Mouse (Mus musculus) ES-E14 (cell line): ENCODE results near the gene Dpyd. TPM values are rescaled to one million over a fixed set of nuclear protein-coding genes. Genes with fewer than 3 reads are reported as not detected.

Experiments used
- DNase-seq: peaks from one replicate; pipeline ENCODE4 v3.0.0-alpha.2; 2013; ENCODE audit warnings: low read depth, low spot score
- H3K27ac ChIP-seq: 2 replicates; pipeline ENCODE4 v1.5.1; 2012; ENCODE audit warnings: low read depth, mild to moderate bottlenecking, low read length, moderate library complexity, mixed read lengths; ENCODE audit not compliant: poor library complexity, insufficient read depth, severe bottlenecking
- H3K36me3 ChIP-seq: 2 replicates; pipeline ENCODE4 v1.6.1; 2012; ENCODE audit warnings: mild to moderate bottlenecking, low read length, moderate library complexity, mixed read lengths; ENCODE audit not compliant: control insufficient read depth, poor library complexity, insufficient read depth, severe bottlenecking
- H3K4me1 ChIP-seq, 2 experiments: fragments of 150-350 bp in 1 of 2; sonication (generic) in 1 of 2; 2 replicates each; pipeline ENCODE4 v1.6.1; 2012; ENCODE audit warnings: low read length in 2 of 2, mild to moderate bottlenecking in 1 of 2, mixed read lengths in 1 of 2; ENCODE audit not compliant: control insufficient read depth in 2 of 2, insufficient read depth in 2 of 2, poor library complexity in 1 of 2
- H3K4me3 ChIP-seq, 2 experiments: fragments of 150-350 bp in 1 of 2; sonication (generic) in 1 of 2; 2 replicates each; pipeline ENCODE4 v1.5.1; 2012; ENCODE audit warnings: low read length in 2 of 2, low read depth in 1 of 2, mild to moderate bottlenecking in 1 of 2, mixed read lengths in 1 of 2; ENCODE audit not compliant: insufficient read depth in 1 of 2, poor library complexity in 1 of 2, severe bottlenecking in 1 of 2
- H3K9ac ChIP-seq: 2 replicates; pipeline ENCODE4 v1.6.1; 2012; ENCODE audit warnings: low read depth, mild to moderate bottlenecking, low read length, mixed read lengths; ENCODE audit not compliant: poor library complexity, insufficient read depth, severe bottlenecking
- H3K9me3 ChIP-seq: fragments of 150-350 bp; sonication (generic); 2 replicates; pipeline ENCODE4 v1.6.1; 2012; ENCODE audit warnings: low read depth, mild to moderate bottlenecking, low read length; ENCODE audit not compliant: control insufficient read depth, insufficient read depth
- CHD2 ChIP-seq: IDR thresholded peaks from 2 replicates; pipeline ENCODE4 v1.6.1; 2014; ENCODE audit warnings: mild to moderate bottlenecking, low read depth, low read length, inconsistent platforms
- HCFC1 ChIP-seq: IDR thresholded peaks from 2 replicates; pipeline ENCODE4 v1.6.1; 2012; ENCODE audit warnings: low read length, inconsistent platforms, borderline replicate concordance; ENCODE audit not compliant: insufficient read depth
- MAFK ChIP-seq: IDR thresholded peaks from 2 replicates; pipeline ENCODE4 v1.6.1; 2014; ENCODE audit warnings: mild to moderate bottlenecking, low read depth, low read length, inconsistent platforms; ENCODE audit not compliant: insufficient read depth
- ZC3H11A ChIP-seq: IDR thresholded peaks from 2 replicates; pipeline ENCODE4 v1.6.1; 2012; ENCODE audit warnings: low read depth, mild to moderate bottlenecking, inconsistent platforms, low read length, borderline replicate concordance
- ZNF384 ChIP-seq: IDR thresholded peaks from 2 replicates; pipeline ENCODE4 v1.6.1; 2012; ENCODE audit warnings: low read depth, low read length, inconsistent platforms
- in situ Hi-C, 2 experiments: fragments of 600-800 bp; cut with MboI; formaldehyde crosslinking; loops; one replicate each; pipeline ENCODE4 v1.15.1; 2025; ENCODE audit warnings: low sequenced_read_pairs in 2 of 2, inconsistent platforms in 1 of 2; ENCODE audit not compliant: unreplicated experiment in 2 of 2
- total RNA-seq: library from RNA; depleted of rRNA; stranded (reverse); fragments of 300-350 nt; gene quantifications from 2 replicates; pipeline ENCODE4 v1.2.3, GENCODE M21; 2012

The Dpyd gene
- total RNA-seq, 1 experiment: 0.13 TPM

- Histone ChIP-seq H3K4me1 (no peaks in the 10 kb centered on the region), H3K36me3 (no peaks in the 10 kb centered on the region), H3K9ac (no peak overlapping the region), H3K4me3 (no peak overlapping the region), H3K9me3 (no peaks in the 10 kb centered on the region), H3K27ac (no peak overlapping the region)
- in situ Hi-C loops: no loop called here
- no peak for DNase-seq
- no peak for TF ChIP-seq CHD2
- no peak for TF ChIP-seq ZC3H11A
- TF ChIP-seq HCFC1: no peak
- TF ChIP-seq ZNF384: no peak
- no peak for TF ChIP-seq MAFK
Observed at GRCm38 (mm10) chr3:119419745-119420144, 857.8 kb downstream of the Dpyd start.

- Histone ChIP-seq H3K36me3 (no peaks in the 10 kb centered on the region), H3K9ac (no peak overlapping the region), H3K4me1 (no peaks in the 10 kb centered on the region), H3K4me3 (no peak overlapping the region), H3K9me3 (no peaks in the 10 kb centered on the region), H3K27ac (no peak overlapping the region)
- DNase-seq: no peak
- no peak for TF ChIP-seq MAFK
- TF ChIP-seq HCFC1: no peak
- TF ChIP-seq ZNF384: no peak
- TF ChIP-seq ZC3H11A: no peak
- TF ChIP-seq CHD2: no peak
- in situ Hi-C loops: no loop called here
Observed at GRCm38 (mm10) chr3:119431339-119431738, 869.4 kb downstream of the Dpyd start.

GRCm38 (mm10) chr3:119431757-119432156 is 869.8 kb downstream of the Dpyd start:
- DNase-seq: no peak
- no peak overlapping the region for H3K9ac ChIP-seq
- in situ Hi-C loops: no loop called here

GRCm38 (mm10) chr3:119447559-119447958 is 885.6 kb downstream of the Dpyd start:
- no peak for DNase-seq
- H3K27ac ChIP-seq: no peak overlapping the region
- no peak for TF ChIP-seq HCFC1
- no peak for TF ChIP-seq MAFK
- H3K4me1 ChIP-seq: no peaks in the 10 kb centered on the region
- H3K4me3 ChIP-seq: no peak overlapping the region
- no peak overlapping the region for H3K9ac ChIP-seq
- in situ Hi-C loops: no loop called here
- H3K36me3 ChIP-seq: no peaks in the 10 kb centered on the region
- H3K9me3 ChIP-seq: no peaks in the 10 kb centered on the region

More at GRCm38 (mm10) chr3:119431757-119432156, 869.8 kb downstream of the Dpyd start:
- Histone ChIP-seq H3K36me3 (no peaks in the 10 kb centered on the region), H3K4me3 (no peak overlapping the region), H3K27ac (no peak overlapping the region), H3K4me1 (no peaks in the 10 kb centered on the region), H3K9me3 (no peaks in the 10 kb centered on the region)
- TF ChIP-seq ZNF384 (no peak), HCFC1 (no peak), ZC3H11A (no peak), MAFK (no peak), CHD2 (no peak)

- no peaks in the 10 kb centered on the region for H3K4me1 ChIP-seq
- in situ Hi-C loops: no loop called here
- no peak overlapping the region for H3K9ac ChIP-seq
- no peaks in the 10 kb centered on the region for H3K36me3 ChIP-seq
- H3K27ac ChIP-seq: no peak overlapping the region
- H3K4me3 ChIP-seq: no peak overlapping the region
- no peaks in the 10 kb centered on the region for H3K9me3 ChIP-seq
- TF ChIP-seq ZNF384: no peak
- no peak for TF ChIP-seq ZC3H11A
- TF ChIP-seq MAFK: no peak
- TF ChIP-seq HCFC1: no peak
- no peak for TF ChIP-seq CHD2
- DNase-seq: no peak
Observed at GRCm38 (mm10) chr3:119464073-119464472, 902.1 kb downstream of the Dpyd start.
